Mouse (Mus musculus): ENCODE data around the gene Trmt1. TPM values are rescaled to one million over a fixed set of nuclear protein-coding genes. Genes with fewer than 3 reads are reported as not detected.

Gene Trmt1
- polyA plus RNA-seq, 1 experiment from 2014 or later: 72.7 TPM

DNA sequence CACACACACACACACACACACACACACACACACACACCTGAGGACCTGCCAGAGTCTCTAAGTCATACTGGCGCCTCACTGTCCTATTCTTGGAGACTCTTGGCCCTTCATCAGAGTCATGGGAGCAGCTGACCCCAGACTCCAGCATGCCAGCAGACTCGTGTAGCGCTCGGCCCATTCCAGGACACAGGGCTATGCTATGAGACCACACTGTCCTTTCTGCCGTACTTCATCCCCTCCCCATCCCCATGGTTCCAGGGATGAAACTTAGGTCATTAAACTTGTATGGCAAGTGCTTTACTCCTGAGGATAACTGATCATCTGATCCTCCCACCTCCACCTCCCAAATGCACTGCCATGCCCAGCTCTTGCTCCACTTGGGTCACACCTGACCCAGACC lies 32.4 kb downstream of the Trmt1 start:
- Histone ChIP-seq H3K9ac (peak overlapping the region; percentile 25; the same call in 1 of the 2 replicates), H3K9me3 (no peaks in the 10 kb centered on the region), H3K36me3 (peaks cover 76% of the 10 kb centered on the region), H3K27me3 (no peaks in the 10 kb centered on the region; the same call in 1 of the 2 replicates), H3K4me1 (peaks cover 91% of the 10 kb centered on the region), H3K4me2 (replicated peaks) (no peak overlapping the region), H3K27ac (peak overlapping the region; percentile 22; the same call in 1 of the 2 replicates), H3K4me3 (no peak overlapping the region)
- 86% methylated on average over 5 of the region's 5 CpGs for WGBS
- no peak for ATAC-seq (ENCODE audit: low FRiP score, low read depth)

DNA sequence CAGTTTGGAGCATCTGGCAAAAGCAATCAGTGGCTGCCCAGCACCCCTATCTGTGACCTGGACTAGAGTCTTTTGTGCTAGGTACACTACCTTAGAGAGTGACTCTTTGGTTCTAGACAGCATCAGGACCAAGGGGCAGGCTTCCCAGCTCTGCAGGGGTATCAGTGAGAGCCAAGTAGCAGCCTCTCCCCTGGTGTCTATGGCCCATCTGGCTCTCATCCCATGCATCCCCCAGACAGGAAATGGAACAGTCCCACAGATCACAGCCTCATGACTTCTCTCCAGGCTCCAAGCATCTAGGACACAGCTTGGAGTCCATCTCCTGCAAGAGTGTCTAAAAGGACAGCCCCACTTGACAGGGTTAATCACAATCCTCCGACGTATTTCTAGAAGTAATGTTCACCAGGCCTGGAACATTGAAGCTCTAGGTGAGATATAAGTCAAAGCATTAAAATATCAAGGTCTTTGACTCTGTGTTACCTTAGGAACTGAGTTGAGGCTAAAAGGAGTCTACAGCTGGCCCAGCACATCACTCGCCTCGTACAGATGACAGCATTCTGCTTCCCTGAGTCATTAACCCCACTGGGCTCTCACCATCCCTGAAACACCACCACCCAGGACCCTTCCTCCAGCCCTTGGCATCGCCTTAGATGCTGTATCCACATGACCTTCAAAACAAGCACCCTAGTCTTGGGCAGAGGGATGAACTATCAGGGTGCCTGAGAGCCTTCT lies 33.0 kb downstream of the Trmt1 start:
- Histone ChIP-seq H3K4me3 (no peak overlapping the region), H3K4me2 (replicated peaks) (no peak overlapping the region), H3K27me3 (no peaks in the 10 kb centered on the region; the same call in 1 of the 2 replicates), H3K9ac (0 out of 2 replicates have a peak overlapping the region, but pooled peaks have one; percentile 25), H3K27ac (peak overlapping the region; percentile 22; the same call in 1 of the 2 replicates), H3K4me1 (peaks cover 91% of the 10 kb centered on the region), H3K36me3 (peaks cover 76% of the 10 kb centered on the region), H3K9me3 (no peaks in the 10 kb centered on the region)
- 76% methylated on average over 5 of the region's 5 CpGs for WGBS
- no peak for ATAC-seq (ENCODE audit: low FRiP score, low read depth)

DNA sequence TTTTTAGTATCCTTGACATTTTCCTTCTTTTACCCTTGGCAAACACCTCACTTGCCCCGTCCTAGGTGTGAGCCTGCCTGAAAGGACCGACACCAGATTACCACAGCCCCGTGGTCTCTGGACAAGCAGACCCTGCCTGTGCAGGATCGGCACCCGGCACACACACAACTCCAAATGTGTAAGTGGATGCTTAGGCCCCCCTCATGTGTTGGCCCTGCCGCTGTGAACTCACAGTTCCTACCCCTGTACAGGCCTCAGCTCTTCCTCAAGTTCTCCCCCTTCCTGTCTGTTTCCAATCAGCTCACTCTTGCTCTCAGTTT lies 36.4 kb downstream of the Trmt1 start:
- Histone ChIP-seq H3K9me3 (no peaks in the 10 kb centered on the region), H3K4me1 (peaks cover 95% of the 10 kb centered on the region), H3K27me3 (no peaks in the 10 kb centered on the region; the same call in 1 of the 2 replicates), H3K27ac (peak overlapping the region; percentile 100), H3K4me3 (no peak overlapping the region), H3K4me2 (replicated peaks) (peak overlapping the region; percentile 64), H3K36me3 (peaks cover 83% of the 10 kb centered on the region), H3K9ac (peak overlapping the region; percentile 45; the same call in 1 of the 2 replicates)
- WGBS: 12% methylated on average over 6 of the region's 6 CpGs
- ATAC-seq (ENCODE audit: low FRiP score, low read depth): no peak; the same call in 1 of the 2 replicates

DNA sequence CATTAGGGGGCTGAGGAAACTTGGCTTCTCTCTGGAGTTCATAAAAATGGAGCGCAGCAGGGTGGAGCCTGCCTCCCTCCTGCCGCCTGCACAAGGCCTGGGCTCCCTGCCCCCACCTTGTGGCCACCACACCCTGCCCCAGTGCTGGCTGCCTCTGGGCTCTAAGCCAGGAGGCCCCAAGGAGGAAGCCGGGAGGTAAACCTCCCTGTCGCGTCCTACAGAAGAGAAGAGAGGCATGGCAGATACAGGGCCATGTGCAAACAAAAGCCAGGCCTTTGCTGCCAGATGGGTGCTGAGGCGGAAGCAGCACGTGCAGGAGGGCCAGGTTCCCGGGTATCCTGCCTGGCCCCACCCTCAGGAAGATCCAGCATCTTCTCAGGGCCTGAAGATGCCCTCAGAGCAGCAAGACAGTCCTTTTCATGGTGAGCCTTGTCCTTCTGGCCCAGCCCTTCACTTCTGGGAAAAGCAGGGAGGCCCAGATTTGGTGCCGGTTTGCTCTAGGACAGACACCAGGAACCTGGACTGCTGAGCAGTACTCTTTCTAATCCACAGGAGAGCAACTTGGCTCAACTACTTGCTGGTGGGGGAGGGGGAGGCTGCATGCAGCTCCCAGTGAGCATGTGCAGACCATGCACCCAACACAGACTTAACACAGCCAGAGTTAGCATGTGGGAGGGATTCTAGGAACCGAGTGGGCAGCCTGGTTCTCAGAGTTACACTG lies 36.9 kb downstream of the Trmt1 start, which contains the start of gene G430095P16Rik:
G430095P16Rik (plus strand) TSS at position 158 of the 721 bp plus-strand sequence.
- H3K4me1 ChIP-seq: peaks cover 95% of the 10 kb centered on the region
- peak; percentile 91 for ATAC-seq (ENCODE audit: low FRiP score, low read depth)
- H3K9ac ChIP-seq: peak within 1 kb of the TSS; percentile 64
- peak within 1 kb of the TSS; percentile 64 for H3K4me2 ChIP-seq (replicated peaks)
- peaks cover 83% of the 10 kb centered on the region for H3K36me3 ChIP-seq
- peak within 1 kb of the TSS; percentile 29 for H3K4me3 ChIP-seq
- 3% methylated on average over 10 of the region's 10 CpGs for WGBS
- peak within 1 kb of the TSS; percentile 100 for H3K27ac ChIP-seq
- no peaks in the 10 kb centered on the region for H3K9me3 ChIP-seq
- no peaks in the 10 kb centered on the region for H3K27me3 ChIP-seq

DNA sequence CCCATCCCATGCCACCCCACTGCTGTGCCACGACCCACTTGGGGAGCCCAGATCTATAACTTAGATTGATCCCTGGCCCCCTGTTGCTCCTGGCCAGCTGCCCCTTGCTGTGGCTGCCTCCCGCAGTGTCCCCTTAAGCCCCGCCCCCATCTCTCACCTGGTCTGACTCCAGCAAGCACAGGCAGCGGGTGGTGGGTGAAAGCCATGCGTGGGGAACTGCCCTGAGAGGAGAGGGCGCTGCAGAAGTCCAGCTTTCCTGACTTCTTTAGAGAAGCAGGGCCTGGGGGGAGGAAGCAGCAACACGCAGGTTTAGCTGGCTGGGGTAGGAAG lies 37.4 kb downstream of the Trmt1 start:
- no peak; the same call in 1 of the 2 replicates for ATAC-seq (ENCODE audit: low FRiP score, low read depth)
- H3K9ac ChIP-seq: peak overlapping the region; percentile 64
- no peaks in the 10 kb centered on the region for H3K27me3 ChIP-seq
- peak overlapping the region; percentile 29 for H3K4me3 ChIP-seq
- no peaks in the 10 kb centered on the region for H3K9me3 ChIP-seq
- peaks cover 85% of the 10 kb centered on the region for H3K36me3 ChIP-seq
- WGBS: 3% methylated on average over 7 of the region's 7 CpGs
- peaks cover 96% of the 10 kb centered on the region for H3K4me1 ChIP-seq
- peak overlapping the region; percentile 64 for H3K4me2 ChIP-seq (replicated peaks)
- peak overlapping the region; percentile 100 for H3K27ac ChIP-seq

DNA sequence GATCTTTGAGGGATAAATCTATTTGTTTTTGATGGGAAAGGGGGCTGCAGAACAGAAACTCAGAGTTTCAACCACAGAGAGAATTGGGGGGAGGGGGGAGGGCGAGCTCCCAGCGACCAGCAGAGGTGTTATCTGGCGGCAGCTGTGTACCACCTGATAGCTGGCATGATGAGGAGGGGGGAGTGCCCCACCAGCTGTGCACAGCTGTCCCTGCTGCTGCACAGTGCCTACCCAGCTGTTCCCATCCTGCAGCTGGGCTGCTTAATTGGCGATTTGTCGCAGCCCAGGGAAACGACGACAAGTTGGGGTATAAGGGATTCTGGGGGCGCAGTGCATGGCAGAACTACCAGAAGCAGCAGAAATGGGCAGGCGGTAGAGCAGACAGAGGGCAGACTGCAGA lies 38.6 kb downstream of the Trmt1 start:
- Histone ChIP-seq H3K9ac (peak overlapping the region; percentile 64), H3K4me1 (peaks cover 97% of the 10 kb centered on the region), H3K4me2 (replicated peaks) (peak overlapping the region; percentile 64), H3K9me3 (no peaks in the 10 kb centered on the region), H3K27ac (peak overlapping the region; percentile 100), H3K36me3 (peaks cover 73% of the 10 kb centered on the region), H3K4me3 (no peak overlapping the region), H3K27me3 (no peaks in the 10 kb centered on the region)
- no peak for ATAC-seq (ENCODE audit: low FRiP score, low read depth)
- WGBS: 18% methylated on average over 9 of the region's 9 CpGs

DNA sequence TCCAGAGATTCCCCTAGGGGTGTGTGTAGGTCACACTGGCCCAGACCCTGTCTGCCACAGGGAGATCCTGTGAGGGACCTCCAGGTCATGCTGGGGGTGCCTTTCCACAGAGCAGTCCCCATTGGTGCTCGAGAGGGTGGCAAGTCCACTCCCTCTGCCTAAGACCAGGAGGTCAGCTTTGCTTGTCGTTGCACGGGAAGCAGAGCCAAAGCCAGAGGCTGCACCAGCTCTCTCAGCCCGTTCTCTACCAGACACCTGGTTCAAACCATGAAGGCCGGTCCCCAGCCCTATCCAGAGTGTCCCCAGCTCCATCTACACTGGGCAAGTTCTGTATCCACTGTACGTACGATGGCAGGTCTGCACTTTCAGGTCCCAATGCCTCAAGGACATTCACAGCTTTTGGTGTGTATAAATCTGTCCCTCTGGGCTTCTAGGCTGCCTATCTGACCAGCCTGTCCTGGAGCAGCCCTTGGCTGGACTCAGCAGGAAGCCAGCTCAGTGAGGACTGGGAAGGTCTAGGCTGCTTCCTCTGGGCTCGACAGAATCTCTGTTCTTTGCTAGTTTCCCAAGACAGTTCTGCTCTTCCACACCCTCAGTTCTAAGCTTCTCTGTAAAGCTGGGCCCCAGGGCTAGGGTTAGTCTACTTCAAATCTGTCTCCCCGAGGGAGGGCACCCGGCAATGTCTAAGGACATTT lies 39.3 kb downstream of the Trmt1 start:
- H3K4me1 ChIP-seq: peaks cover 100% of the 10 kb centered on the region
- peak overlapping the region; percentile 64 for H3K4me2 ChIP-seq (replicated peaks)
- H3K4me3 ChIP-seq: no peak overlapping the region
- H3K9me3 ChIP-seq: no peaks in the 10 kb centered on the region
- WGBS: 45% methylated on average over 10 of the region's 10 CpGs
- no peak for ATAC-seq (ENCODE audit: low FRiP score, low read depth)
- peaks cover 73% of the 10 kb centered on the region for H3K36me3 ChIP-seq
- H3K27me3 ChIP-seq: no peaks in the 10 kb centered on the region
- peak overlapping the region; percentile 64 for H3K9ac ChIP-seq
- peak overlapping the region; percentile 100 for H3K27ac ChIP-seq

DNA sequence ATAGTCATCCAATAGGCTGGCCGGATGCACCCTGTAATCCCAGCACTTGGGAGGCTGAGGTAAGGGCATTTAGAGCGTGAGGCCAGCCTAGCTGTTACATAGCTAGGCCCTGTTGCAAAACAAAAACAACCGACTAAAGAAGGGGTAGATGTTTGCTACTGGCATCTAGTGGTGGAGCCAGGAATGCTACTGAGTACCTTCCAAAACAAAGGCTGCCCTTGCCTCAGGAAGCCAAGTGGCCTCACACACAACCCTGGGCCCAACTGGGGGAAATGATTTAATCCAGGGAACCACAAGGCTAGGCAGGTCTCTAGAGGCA lies 39.8 kb downstream of the Trmt1 start:
- H3K4me3 ChIP-seq: no peak overlapping the region
- no peaks in the 10 kb centered on the region for H3K27me3 ChIP-seq
- H3K4me1 ChIP-seq: peaks cover 100% of the 10 kb centered on the region
- peak overlapping the region; percentile 64; the same call in 1 of the 2 replicates for H3K4me2 ChIP-seq (replicated peaks)
- H3K36me3 ChIP-seq: peaks cover 70% of the 10 kb centered on the region
- ATAC-seq (ENCODE audit: low FRiP score, low read depth): no peak
- no peaks in the 10 kb centered on the region for H3K9me3 ChIP-seq
- peak overlapping the region; percentile 64; the same call in 1 of the 2 replicates for H3K9ac ChIP-seq
- WGBS: 12% methylated on average over 3 of the region's 3 CpGs
- H3K27ac ChIP-seq: peak overlapping the region; percentile 100

DNA sequence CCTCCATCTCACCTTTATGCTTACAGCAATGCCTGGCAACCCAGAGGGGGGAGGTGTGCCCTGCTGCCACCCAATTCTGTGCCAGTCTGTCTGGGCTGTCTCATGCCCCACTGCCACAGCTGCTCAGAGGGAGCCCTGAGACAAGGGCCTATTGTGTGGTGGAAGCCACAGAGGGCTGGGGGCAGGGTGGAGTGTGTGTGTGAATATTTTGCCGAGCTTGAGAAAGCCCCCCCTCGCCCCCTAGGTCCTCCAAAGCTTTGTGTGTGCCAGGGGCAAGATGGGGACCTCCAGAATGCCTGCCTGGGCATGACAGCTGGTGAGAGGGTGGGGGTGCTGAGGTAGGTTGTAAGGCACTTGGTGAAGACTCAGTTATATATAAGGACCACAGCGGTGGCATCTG lies 42.4 kb downstream of the Trmt1 start:
- no peak for ATAC-seq (ENCODE audit: low FRiP score, low read depth)
- WGBS: 70% methylated on average over 3 of the region's 3 CpGs
- H3K27me3 ChIP-seq: no peaks in the 10 kb centered on the region
- no peak overlapping the region for H3K4me3 ChIP-seq
- peaks cover 100% of the 10 kb centered on the region for H3K4me1 ChIP-seq
- no peaks in the 10 kb centered on the region for H3K9me3 ChIP-seq
- no peak overlapping the region for H3K9ac ChIP-seq
- H3K4me2 ChIP-seq (replicated peaks): no peak overlapping the region
- peak overlapping the region; percentile 15; the same call in 1 of the 2 replicates for H3K27ac ChIP-seq
- H3K36me3 ChIP-seq: peaks cover 69% of the 10 kb centered on the region

DNA sequence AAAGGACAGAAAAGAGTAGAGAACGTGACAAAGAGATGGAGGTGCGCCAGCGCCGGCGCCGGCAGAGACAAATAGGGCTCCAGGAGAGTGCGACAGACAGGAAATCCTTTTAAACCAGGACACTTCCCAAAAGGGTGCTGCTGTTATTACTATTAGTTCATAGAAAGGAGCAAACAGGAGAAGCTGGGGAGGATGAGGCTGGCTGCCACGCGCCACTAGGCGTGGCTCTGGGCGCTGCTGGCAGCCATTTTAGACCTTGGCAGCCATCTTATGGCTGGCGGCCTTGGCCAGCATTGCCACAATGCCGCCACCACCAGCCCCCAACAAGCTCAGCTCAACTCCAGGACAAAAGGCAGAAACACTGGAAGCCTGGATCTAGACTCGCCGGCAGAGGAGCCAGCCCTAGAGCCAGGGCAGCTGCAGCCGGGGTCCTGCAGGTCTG lies 43.8 kb downstream of the Trmt1 start:
- Histone ChIP-seq H3K27me3 (no peaks in the 10 kb centered on the region), H3K9ac (peak overlapping the region; percentile 43; the same call in 1 of the 2 replicates), H3K36me3 (peaks cover 65% of the 10 kb centered on the region), H3K27ac (peak overlapping the region; percentile 39; the same call in 1 of the 2 replicates), H3K9me3 (no peaks in the 10 kb centered on the region), H3K4me3 (no peak overlapping the region), H3K4me2 (replicated peaks) (no peak overlapping the region), H3K4me1 (peaks cover 100% of the 10 kb centered on the region)
- WGBS: 93% methylated on average over 16 of the region's 16 CpGs
- no peak for ATAC-seq (ENCODE audit: low FRiP score, low read depth)

DNA sequence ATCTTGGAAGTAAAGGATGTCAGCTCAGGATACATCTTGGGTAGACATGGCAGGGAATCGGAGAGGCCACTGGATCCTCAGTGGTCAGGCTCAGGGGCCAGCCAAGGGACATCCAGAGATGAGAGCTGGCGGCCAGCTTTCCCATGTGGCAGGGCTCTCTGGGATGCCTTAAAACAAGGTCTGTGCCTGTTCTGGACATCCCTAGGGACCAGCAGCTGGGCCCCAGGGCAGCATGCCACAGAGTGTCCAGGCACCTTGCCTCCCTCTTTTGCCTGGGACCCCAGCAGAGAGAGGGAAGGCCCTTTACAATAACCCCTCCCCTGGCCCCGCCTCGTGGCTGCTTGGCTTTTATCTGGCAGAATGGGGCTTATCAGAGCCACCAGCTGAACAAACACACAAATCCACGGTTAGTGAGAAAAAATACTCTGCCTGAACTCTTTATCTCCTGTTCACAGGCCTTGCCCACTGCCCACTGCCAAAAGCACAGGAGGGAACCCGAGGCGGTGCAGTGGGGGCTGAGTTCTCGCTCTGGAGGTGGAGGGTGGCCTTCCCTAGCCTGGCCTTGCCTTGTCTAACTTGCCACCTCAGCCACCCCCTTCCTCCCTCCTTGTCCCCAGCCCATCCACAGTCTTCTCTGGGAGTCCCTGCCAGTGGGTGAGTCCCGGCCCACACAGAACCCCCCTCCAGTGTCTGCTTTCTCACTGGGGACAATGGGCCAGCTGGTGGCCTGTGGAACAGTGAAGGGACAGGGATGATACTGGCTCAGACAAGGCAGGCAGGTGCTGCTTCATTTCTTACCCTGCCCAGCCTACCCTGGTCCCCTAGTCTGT lies 44.6 kb downstream of the Trmt1 start:
- 59% methylated on average over 9 of the region's 9 CpGs for WGBS
- Histone ChIP-seq H3K9ac (peak overlapping the region; percentile 39; the same call in 1 of the 2 replicates), H3K4me3 (no peak overlapping the region), H3K36me3 (peaks cover 61% of the 10 kb centered on the region), H3K4me1 (peaks cover 99% of the 10 kb centered on the region), H3K4me2 (replicated peaks) (0 out of 2 replicates have a peak overlapping the region, but pooled peaks have one; percentile 2), H3K27me3 (no peaks in the 10 kb centered on the region), H3K9me3 (no peaks in the 10 kb centered on the region), H3K27ac (peak overlapping the region; percentile 52; the same call in 1 of the 2 replicates)
- ATAC-seq (ENCODE audit: low FRiP score, low read depth): no peak
